Mouse (Mus musculus) liver, postnatal 0 days (tissue): Measurements from ENCODE around the gene Rps27a.

Source experiments
- CTCF ChIP-seq: sonication (generic); IDR thresholded peaks from 2 replicates; pipeline ENCODE4 v1.5.1; 2016; ENCODE audit warnings: antibody characterized with exemption, low read depth
- EP300 ChIP-seq: IDR thresholded peaks from 2 replicates; pipeline ENCODE4 v1.6.1; 2016; ENCODE audit warnings: antibody characterized with exemption, low read depth, mild to moderate bottlenecking

DNA sequence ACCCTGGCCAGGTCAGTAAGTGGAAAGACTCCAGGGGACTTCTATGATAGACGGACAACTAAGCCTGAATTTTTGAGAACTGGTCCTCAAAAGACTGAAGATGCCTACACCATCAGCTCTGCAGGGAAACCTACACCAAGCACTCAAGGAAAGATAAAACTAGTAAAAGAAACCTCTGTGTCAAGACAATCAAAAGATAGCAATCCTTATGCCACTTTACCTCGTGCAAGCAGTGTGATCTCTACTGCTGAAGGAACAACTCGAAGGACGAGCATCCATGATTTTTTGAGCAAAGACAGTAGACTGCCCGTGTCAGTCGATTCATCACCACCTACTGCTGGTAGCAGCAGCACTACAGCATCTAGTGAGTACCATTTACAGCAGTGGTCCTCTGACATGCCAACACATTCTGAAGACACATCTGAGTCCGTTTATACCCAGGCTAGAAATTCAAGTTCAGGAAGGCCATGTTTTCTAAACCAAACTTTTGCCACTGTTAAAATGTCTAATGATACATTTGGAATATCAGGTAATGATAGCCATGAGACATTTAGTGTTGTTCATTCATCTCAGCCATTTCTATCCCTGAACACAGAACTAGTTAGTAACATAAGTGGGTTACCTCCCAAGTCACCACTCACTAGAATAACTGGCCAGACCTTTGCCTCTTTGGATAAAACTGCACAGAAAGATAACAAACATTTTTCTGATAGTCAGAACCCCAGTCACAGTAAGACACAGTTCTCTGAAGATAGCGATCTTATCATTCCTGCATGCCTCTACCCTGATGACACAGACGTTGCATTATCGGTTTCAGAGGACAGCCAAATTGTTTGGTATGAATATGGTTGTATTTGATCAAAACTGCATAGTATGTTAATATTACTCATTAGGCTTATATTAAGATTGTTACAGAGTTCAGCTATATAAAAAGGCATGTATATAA is 43.7 kb downstream of the Rps27a start:
- no peak for TF ChIP-seq CTCF
- TF ChIP-seq EP300 = peak; percentile 92
